Mouse (Mus musculus) urinary bladder, postnatal 14 days (tissue): Measurements from ENCODE around the gene Rpap3.
"Not testable (repeated sequence)": the region's sequence is repeated elsewhere in the genome, so short reads cannot be mapped to it uniquely, and the experiment has no call there.

Experiments
- DNase-seq: peaks from one replicate; pipeline ENCODE4 v3.0.0; 2021; ENCODE audit warnings: low spot score

Rpap3 gene

GRCm38 (mm10) chr15:97684118-97684517 lies 21.5 kb downstream of the Rpap3 start:
- DNase-seq = no peak

DNA sequence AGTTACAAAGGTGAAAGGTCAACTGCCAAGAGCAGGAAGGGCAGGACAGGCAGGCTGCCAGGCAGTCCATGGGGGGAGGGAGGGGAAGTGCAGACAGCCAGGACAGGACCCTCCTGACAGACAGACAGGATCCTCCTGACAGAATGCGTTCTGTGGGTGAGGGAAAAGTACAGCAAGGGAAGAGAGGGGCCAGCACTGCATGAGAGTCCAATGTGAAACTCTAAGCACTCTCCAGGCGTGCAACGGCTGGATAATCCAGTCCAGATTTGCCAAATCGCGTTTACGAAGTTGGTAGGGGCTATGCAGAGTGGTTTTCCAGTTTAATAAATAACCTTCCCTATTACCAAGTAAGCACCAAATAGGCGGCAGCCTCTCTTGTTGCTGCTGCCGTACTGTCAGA lies 23.6 kb downstream of the Rpap3 start:
- DNase-seq = no peak

GRCm38 (mm10) chr15:97679991-97680681 lies 25.5 kb downstream of the Rpap3 start:
- DNase-seq = no peak

DNA sequence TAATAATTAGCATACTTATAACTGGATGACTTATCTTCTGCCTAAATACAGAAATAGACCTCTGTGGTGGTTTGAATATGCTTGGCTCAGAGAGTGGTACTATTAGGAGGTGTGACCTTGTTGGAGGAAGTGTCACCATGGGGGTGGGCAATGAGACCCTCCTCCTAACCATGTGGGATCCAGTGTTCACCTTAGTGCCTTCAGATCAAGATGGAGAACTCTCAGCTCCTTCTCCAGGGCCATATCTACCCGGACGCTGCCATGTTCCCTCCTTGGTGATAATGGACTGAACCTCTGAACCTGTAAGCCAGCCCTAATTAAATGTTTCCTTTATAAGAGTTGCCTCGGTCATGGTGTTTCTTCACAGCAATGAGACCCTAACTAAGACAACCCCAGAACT lies 28.3 kb downstream of the Rpap3 start:
- no peak for DNase-seq

DNA sequence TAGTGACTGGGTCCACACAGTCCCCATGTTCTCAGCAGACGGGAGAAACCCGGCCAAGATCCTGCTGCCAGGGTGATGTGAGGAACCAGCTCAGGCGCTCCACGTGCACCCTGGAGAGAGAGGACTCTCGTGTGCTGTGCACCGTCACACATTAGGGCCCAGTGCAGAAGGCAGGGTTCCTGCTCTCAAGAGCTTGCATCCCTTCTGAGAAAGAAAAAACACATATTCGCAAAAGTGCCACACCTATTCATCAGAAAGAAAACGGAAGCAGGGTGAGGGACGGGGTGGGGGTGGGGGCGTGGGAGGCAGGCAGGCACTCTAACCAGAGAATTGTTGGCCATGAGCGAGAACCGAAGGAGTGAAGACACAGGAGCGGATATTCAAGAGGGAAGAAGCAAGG lies 29.7 kb downstream of the Rpap3 start:
- DNase-seq = no peak

- DNase-seq = no peak
Measured at GRCm38 (mm10) chr15:97674423-97674822, 31.2 kb downstream of the Rpap3 start.

DNA sequence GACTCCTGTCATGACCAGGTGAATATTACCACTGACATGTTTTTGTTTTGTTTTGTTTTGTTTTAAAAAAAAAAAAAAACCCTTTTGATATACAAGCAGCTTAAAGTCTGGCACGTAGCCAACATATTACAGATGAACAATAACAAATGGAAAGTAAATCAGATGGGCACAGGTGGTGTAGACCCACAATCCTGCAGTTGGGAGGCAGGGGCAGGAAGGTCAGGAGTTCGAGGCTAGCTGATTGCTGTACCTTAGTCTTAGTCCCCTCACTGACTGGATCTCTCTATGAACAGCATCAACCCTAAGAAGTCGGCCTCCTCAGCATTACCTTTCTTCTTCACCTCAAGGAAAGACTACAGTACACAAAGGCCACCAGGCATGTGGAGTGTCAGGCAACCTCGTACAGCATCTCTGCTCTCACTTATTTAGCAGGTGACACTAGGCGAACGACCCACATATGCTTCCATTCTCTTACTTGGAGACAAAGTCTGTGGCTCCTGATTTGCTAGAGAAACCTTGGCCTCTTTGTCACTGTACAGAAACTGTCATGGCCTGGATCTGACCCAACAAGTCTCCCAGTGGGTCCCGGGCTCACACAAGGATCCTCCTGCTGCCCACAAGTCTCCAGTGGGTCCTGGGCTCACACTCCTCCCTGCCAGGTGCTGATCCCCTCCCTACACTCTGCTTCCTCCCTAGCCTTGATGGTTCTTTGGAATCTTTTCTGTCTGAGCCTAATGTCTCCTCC lies 32.2 kb downstream of the Rpap3 start:
- DNase-seq = no peak

GRCm38 (mm10) chr15:97672211-97672765 lies 33.3 kb downstream of the Rpap3 start:
- DNase-seq = no peak

- DNase-seq = no peak
Measured at GRCm38 (mm10) chr15:97670554-97670953, 35.1 kb downstream of the Rpap3 start.

DNA sequence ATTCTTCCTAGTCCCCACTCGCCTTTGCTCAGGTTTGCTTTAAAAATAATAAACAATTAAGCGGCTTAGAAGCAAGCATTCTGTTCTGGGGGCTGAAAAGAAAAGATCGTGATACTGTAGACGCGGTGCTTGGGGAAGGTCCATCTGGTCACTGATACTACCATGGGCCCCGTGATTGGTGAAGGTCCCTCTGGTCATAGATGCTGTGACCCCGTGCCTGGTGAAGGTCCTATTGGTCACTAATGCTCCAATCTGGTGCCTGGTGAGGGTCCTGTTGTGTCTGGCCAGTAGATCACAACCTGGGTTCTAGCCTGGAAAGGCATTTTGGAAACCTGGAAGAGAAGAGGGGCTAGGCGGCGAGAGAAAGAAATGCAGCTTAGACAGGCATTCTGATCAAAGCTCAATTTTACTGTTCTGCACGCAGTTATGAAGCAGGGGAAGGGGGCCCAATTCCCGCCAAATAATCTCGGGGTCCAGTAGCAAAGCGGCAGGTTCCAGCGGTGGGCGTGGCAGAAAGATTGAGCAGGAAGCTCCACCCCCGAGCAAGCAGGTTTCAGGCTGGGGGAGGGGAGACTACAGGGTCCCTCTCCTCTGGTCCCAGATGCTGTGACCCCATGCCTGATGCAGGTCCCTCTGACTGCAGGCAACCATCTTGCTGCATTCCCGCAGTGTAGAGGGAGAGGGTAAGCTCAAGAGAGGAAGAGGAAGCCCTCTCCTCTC lies 37.3 kb downstream of the Rpap3 start:
- not testable (repeated sequence) for DNase-seq

- peak; percentile 55 for DNase-seq
Measured at GRCm38 (mm10) chr15:97667437-97667836, 38.2 kb downstream of the Rpap3 start.

- DNase-seq = no peak
Measured at GRCm38 (mm10) chr15:97666457-97666770, 39.2 kb downstream of the Rpap3 start.

- DNase-seq = no peak
Measured at GRCm38 (mm10) chr15:97665770-97666456, 39.7 kb downstream of the Rpap3 start.

DNA sequence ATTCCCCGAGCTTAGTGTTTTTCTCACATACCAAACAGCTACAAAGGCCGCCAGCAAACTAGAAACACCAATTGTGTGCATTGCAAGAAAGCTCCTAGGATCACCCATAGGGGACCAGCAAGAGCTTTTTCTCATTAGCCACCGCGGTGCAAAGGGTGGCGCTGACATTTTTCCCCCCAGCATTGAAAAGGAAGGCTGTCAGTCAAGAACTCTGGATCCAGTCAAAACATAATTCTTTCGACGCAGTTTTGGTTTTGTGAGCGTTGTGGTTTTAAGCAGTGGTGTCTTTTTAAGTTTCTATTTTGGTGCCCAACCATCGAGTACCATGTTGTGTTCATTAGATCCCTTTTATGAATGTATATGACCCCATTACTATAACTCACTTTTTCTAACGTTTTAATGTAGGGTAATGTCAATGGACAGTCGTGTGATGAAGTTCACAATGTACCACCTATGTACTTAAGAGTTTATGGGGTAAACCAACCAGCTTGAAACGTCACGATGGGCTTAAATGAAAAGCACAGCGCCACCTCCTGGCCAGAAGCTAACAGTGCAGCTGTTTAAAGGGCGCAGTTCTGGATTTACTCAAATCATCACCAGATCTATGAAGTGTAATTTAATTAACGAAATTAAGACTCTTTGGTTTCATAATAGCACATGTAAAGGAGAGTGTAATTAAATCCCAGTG lies 40.5 kb downstream of the Rpap3 start:
- DNase-seq = no peak

GRCm38 (mm10) chr15:97663750-97664406 lies 41.7 kb downstream of the Rpap3 start:
- DNase-seq = peak; percentile 75

GRCm38 (mm10) chr15:97658755-97659116 lies 46.9 kb downstream of the Rpap3 start:
- DNase-seq = no peak

DNA sequence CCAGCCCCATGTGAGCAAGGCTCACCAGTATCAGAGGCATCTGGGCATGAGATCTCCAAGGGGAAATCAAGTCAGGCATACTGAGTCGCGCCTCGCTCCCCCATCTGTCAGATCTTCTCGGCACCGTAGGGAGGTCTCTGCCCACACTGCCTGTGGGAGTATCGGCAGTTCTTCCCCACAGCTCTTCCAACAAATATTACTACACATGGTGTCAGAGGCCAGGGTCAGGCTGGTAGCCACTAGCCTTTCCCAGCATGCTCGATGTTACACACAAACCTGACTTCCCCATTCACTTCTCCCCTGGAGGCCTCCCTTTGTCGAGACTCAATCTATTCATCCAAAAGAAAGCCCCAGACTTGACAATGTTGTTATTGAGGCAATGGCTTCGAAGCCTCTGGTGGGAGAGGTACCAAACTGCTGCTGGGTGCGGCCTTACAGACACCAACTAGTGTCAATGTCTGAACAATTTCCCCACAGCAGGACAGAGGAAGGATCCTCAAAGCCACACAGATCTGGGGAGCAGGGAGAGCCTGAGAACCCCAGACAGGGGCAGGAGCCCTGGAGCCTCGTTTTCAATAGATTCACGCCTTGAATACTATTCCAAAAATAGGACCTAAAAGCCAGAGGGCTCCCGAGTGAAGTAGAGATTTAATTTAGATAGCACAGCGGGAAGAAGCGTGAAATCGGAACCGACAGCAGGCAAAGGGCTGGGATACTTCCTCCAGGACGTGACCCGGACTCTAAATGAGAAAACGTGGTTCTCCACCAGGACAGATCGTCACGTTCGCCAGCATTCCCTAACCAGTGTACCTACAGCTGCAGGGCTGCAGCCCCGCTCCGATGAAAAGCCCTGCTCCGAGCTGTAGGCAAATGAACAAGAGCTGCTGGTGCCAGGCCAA lies 47.5 kb downstream of the Rpap3 start:
- no peak for DNase-seq

- no peak for DNase-seq
Measured at GRCm38 (mm10) chr15:97657420-97657819, 48.2 kb downstream of the Rpap3 start.

DNA sequence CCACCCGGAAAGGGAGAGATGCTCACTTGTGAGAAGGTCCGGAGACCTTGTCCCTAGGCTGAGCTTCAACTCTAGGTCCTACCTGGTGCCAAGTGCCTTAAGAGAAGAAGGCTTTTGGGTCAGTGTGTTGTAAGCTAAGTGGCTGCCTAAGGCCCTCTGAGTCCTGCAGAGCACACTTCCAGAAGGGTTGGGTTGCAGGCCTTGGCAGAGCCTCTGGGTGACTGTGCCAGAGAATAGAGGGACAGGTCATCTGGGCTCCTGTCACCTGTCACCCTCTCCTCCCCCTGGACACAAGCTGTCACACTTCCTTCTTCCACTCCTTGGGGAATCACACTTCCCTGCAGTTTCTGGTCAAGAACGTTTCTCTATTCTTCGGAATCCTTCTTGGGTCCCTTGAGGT lies 55.9 kb downstream of the Rpap3 start:
- no peak for DNase-seq

- no peak for DNase-seq
Measured at GRCm38 (mm10) chr15:97648176-97648575, 57.4 kb downstream of the Rpap3 start.
